Mouse (Mus musculus) embryo, embryonic 10 days (tissue): ENCODE measurements around the gene Sfrp4.
"Not testable (repeated sequence)": the region's sequence is repeated elsewhere in the genome, so short reads cannot be mapped to it uniquely, and the experiment has no call there.

ENCODE experiments used
- DNase-seq: peaks from one replicate; pipeline ENCODE4 v3.0.0-alpha.2; 2015; ENCODE audit warnings: low spot score

The Sfrp4 gene

GRCm38 (mm10) chr13:19622573-19623227 is at the start of gene Sfrp4:
Gene Sfrp4 (plus strand): TSS chr13:19623104.
- peak; percentile 77 for DNase-seq

GRCm38 (mm10) chr13:19574723-19575122 is 48.2 kb upstream of the Sfrp4 start:
- not testable (repeated sequence) for DNase-seq

- DNase-seq, result no peak
Observed at GRCm38 (mm10) chr13:19575947-19576346, 47.0 kb upstream of the Sfrp4 start.

- DNase-seq, result peak; percentile 4
Observed at GRCm38 (mm10) chr13:19590996-19591759, 31.7 kb upstream of the Sfrp4 start.

- DNase-seq, result no peak
Observed at GRCm38 (mm10) chr13:19595141-19595540, 27.8 kb upstream of the Sfrp4 start.

GRCm38 (mm10) chr13:19599242-19599641 is 23.7 kb upstream of the Sfrp4 start:
- no peak for DNase-seq

- DNase-seq, result no peak
Observed at GRCm38 (mm10) chr13:19602531-19602930, 20.4 kb upstream of the Sfrp4 start.

- no peak for DNase-seq
Observed at GRCm38 (mm10) chr13:19603719-19604118, 19.2 kb upstream of the Sfrp4 start.

- no peak for DNase-seq
Observed at GRCm38 (mm10) chr13:19604916-19605315, 18.0 kb upstream of the Sfrp4 start.

GRCm38 (mm10) chr13:19608120-19608519 is 14.8 kb upstream of the Sfrp4 start:
- no peak for DNase-seq

- DNase-seq, result no peak
Observed at GRCm38 (mm10) chr13:19612348-19612747, 10.6 kb upstream of the Sfrp4 start.

- DNase-seq, result no peak
Observed at GRCm38 (mm10) chr13:19612963-19613362, 9.9 kb upstream of the Sfrp4 start.

GRCm38 (mm10) chr13:19613426-19613825 is 9.5 kb upstream of the Sfrp4 start:
- no peak for DNase-seq

GRCm38 (mm10) chr13:19614311-19614710 is 8.6 kb upstream of the Sfrp4 start:
- DNase-seq, result no peak

GRCm38 (mm10) chr13:19618081-19618480 is 4.8 kb upstream of the Sfrp4 start:
- no peak for DNase-seq

- DNase-seq, result peak; percentile 41
Observed at GRCm38 (mm10) chr13:19618841-19619215, 4.1 kb upstream of the Sfrp4 start.

- DNase-seq, result peak; percentile 89
Observed at GRCm38 (mm10) chr13:19619216-19619927, 3.5 kb upstream of the Sfrp4 start, which contains the start of gene Epdr1. Gene Epdr1 (minus strand): TSS chr13:19619927.

- DNase-seq, result peak; percentile 27
Observed at GRCm38 (mm10) chr13:19623228-19623905, 463 bp downstream of the Sfrp4 start.

GRCm38 (mm10) chr13:19624632-19625320 is 1.9 kb downstream of the Sfrp4 start:
- DNase-seq, result no peak

GRCm38 (mm10) chr13:19626473-19626872 is 3.6 kb downstream of the Sfrp4 start:
- DNase-seq, result no peak
